Mouse (Mus musculus) cortical plate, adult 2 months (tissue): ENCODE measurements at regions not wholly inside any gene's neighbourhood (a gene's known extent, or its start where the extent isn't known, plus 50 kb on each side); places are given as distances from the start of the nearest gene placed in this dataset.

Experiments used
- CTCF ChIP-seq: fragments of 200-500 bp; IDR thresholded peaks from 2 replicates; pipeline ENCODE4 v1.5.1; 2011; ENCODE audit warnings: mild to moderate bottlenecking, control low read depth, low read length; ENCODE audit not compliant: insufficient read depth; ENCODE audit errors: extremely low read depth
- POLR2A ChIP-seq: fragments of 200-500 bp; IDR thresholded peaks from 2 replicates; pipeline ENCODE4 v1.6.1; 2011; ENCODE audit warnings: mild to moderate bottlenecking, low read length, control low read depth; ENCODE audit not compliant: insufficient read depth; ENCODE audit errors: extremely low read depth

- no peak for TF ChIP-seq CTCF
- no peak for TF ChIP-seq POLR2A
Measured at GRCm38 (mm10) chr19:51238181-51238523, 559.7 kb upstream of the Sorcs1 start.
